Mouse (Mus musculus) neural tube, embryonic 12.5 days (tissue): ENCODE results near the gene Ndrg4. TPM values are rescaled to one million over a fixed set of nuclear protein-coding genes. Genes with fewer than 3 reads are reported as not detected.

Experiments
- ATAC-seq: fragments of 200-750 bp; cut with Nextera tagmentation; 2 replicates; pipeline ENCODE4 v1.8.0; 2017; ENCODE audit warnings: low read depth, mild to moderate bottlenecking, moderate TSS enrichment, moderate library complexity; ENCODE audit not compliant: low FRiP score
- H3K27ac ChIP-seq: fragments of 300-500 bp; sonication (generic); 2 replicates; pipeline ENCODE4 v1.5.1; 2016
- H3K27me3 ChIP-seq: fragments of 300-500 bp; sonication (generic); replicated peaks from 2 replicates; pipeline ENCODE4 v1.6.1; 2016; ENCODE audit warnings: mild to moderate bottlenecking
- H3K36me3 ChIP-seq: fragments of 300-500 bp; sonication (generic); 2 replicates; pipeline ENCODE4 v1.6.1; 2016; ENCODE audit warnings: mild to moderate bottlenecking
- H3K4me1 ChIP-seq: fragments of 300-500 bp; sonication (generic); 2 replicates; pipeline ENCODE4 v1.6.1; 2016
- H3K4me2 ChIP-seq: fragments of 300-500 bp; sonication (generic); replicated peaks from 2 replicates; pipeline ENCODE4 v1.6.1; 2016; ENCODE audit warnings: mild to moderate bottlenecking
- H3K4me3 ChIP-seq: fragments of 300-500 bp; sonication (generic); 2 replicates; pipeline ENCODE4 v1.5.1; 2016
- H3K9ac ChIP-seq: fragments of 300-500 bp; sonication (generic); 2 replicates; pipeline ENCODE4 v1.6.1; 2016; ENCODE audit warnings: mild to moderate bottlenecking
- H3K9me3 ChIP-seq: fragments of 300-500 bp; sonication (generic); 2 replicates; pipeline ENCODE4 v1.6.1; 2016; ENCODE audit warnings: mild to moderate bottlenecking
- WGBS: fragments of 180-500 bp; shearing (Covaris S2); methylation state at CpG from one replicate; pipeline ENCODE4 v1.1.7; 2016; 5-methylcytosine and 5-hydroxymethylcytosine counted together
- polyA plus RNA-seq: library from polyadenylated mRNA; unstranded; fragments of >200 nt; fragmentation: Nextera tagmentation; extraction: Ambion mirVana; gene quantifications from 2 replicates; pipeline ENCODE4 v1.2.1, GENCODE M21; 2016

Gene Ndrg4
- polyA plus RNA-seq, 1 experiment from 2014 or later, result 145 TPM

- Histone ChIP-seq H3K4me3 (no peak overlapping the region), H3K4me2 (no peak overlapping the region), H3K9me3 (no peaks in the 10 kb centered on the region), H3K4me1 (peaks cover 6% of the 10 kb centered on the region; the same call in 1 of the 2 replicates), H3K27me3 (no peaks in the 10 kb centered on the region), H3K9ac (no peak overlapping the region), H3K36me3 (peaks cover 47% of the 10 kb centered on the region), H3K27ac (no peak overlapping the region)
- no peak for ATAC-seq
- WGBS, result 71% methylated on average over 3 of the region's 3 CpGs
Measured at GRCm38 (mm10) chr8:95711029-95711428, 34.2 kb downstream of the Ndrg4 start.

GRCm38 (mm10) chr8:95712395-95712794, 35.6 kb downstream of the Ndrg4 start:
- Histone ChIP-seq H3K4me2 (no peak overlapping the region), H3K9ac (no peak overlapping the region), H3K9me3 (no peaks in the 10 kb centered on the region), H3K4me1 (peaks cover 18% of the 10 kb centered on the region), H3K36me3 (peaks cover 43% of the 10 kb centered on the region), H3K27me3 (no peaks in the 10 kb centered on the region), H3K27ac (no peak overlapping the region; the same call in 1 of the 2 replicates), H3K4me3 (no peak overlapping the region)
- ATAC-seq, result no peak
- 85% methylated on average over 9 of the region's 9 CpGs for WGBS

- ATAC-seq, result peak; percentile 13; the same call in 1 of the 2 replicates
- H3K9ac ChIP-seq, result no peak overlapping the region
- no peak overlapping the region for H3K27ac ChIP-seq
- no peaks in the 10 kb centered on the region for H3K9me3 ChIP-seq
- H3K4me3 ChIP-seq, result no peak overlapping the region
- H3K4me2 ChIP-seq, result no peak overlapping the region
- peaks cover 18% of the 10 kb centered on the region for H3K4me1 ChIP-seq
- WGBS, result 79% methylated on average over 19 of the region's 19 CpGs
- H3K36me3 ChIP-seq, result peaks cover 52% of the 10 kb centered on the region
- no peaks in the 10 kb centered on the region for H3K27me3 ChIP-seq
Measured at GRCm38 (mm10) chr8:95713100-95714010, 36.6 kb downstream of the Ndrg4 start.

- 95% methylated on average over 4 of the region's 4 CpGs for WGBS
- Histone ChIP-seq H3K9me3 (no peaks in the 10 kb centered on the region), H3K4me2 (no peak overlapping the region), H3K4me1 (peaks cover 18% of the 10 kb centered on the region), H3K9ac (no peak overlapping the region), H3K36me3 (peaks cover 53% of the 10 kb centered on the region), H3K27ac (no peak overlapping the region), H3K4me3 (no peak overlapping the region), H3K27me3 (no peaks in the 10 kb centered on the region)
- ATAC-seq, result no peak
Measured at GRCm38 (mm10) chr8:95714367-95714766, 37.6 kb downstream of the Ndrg4 start.

- Histone ChIP-seq H3K27ac (no peak overlapping the region), H3K36me3 (peaks cover 53% of the 10 kb centered on the region), H3K4me3 (peak overlapping the region; percentile 85), H3K9ac (peak overlapping the region; percentile 82), H3K4me1 (peaks cover 18% of the 10 kb centered on the region), H3K4me2 (peak overlapping the region; percentile 97), H3K27me3 (no peaks in the 10 kb centered on the region), H3K9me3 (no peaks in the 10 kb centered on the region)
- WGBS, result 86% methylated on average over 6 of the region's 6 CpGs
- ATAC-seq, result no peak
Measured at GRCm38 (mm10) chr8:95714837-95715413, 38.1 kb downstream of the Ndrg4 start.

- peaks cover 52% of the 10 kb centered on the region for H3K36me3 ChIP-seq
- no peaks in the 10 kb centered on the region for H3K27me3 ChIP-seq
- peak within 1 kb of the TSS; percentile 82 for H3K9ac ChIP-seq
- H3K4me3 ChIP-seq, result peak within 1 kb of the TSS; percentile 85
- peaks cover 18% of the 10 kb centered on the region for H3K4me1 ChIP-seq
- WGBS, result under 1% methylated on average over 79 of the region's 79 CpGs
- ATAC-seq, result peak; percentile 86
- 0 out of 2 replicates have a peak within 1 kb of the TSS, but pooled peaks have one; percentile 27 for H3K27ac ChIP-seq
- H3K9me3 ChIP-seq, result no peaks in the 10 kb centered on the region
- H3K4me2 ChIP-seq, result peak within 1 kb of the TSS; percentile 97
Measured at GRCm38 (mm10) chr8:95715676-95716531, 39.1 kb downstream of the Ndrg4 start, which contains the start of gene Setd6. TSS of gene Setd6 (plus strand) at chr8:95715881.

- Histone ChIP-seq H3K36me3 (peaks cover 55% of the 10 kb centered on the region), H3K4me2 (peak overlapping the region; percentile 97), H3K27me3 (no peaks in the 10 kb centered on the region), H3K4me3 (peak overlapping the region; percentile 85), H3K27ac (no peak overlapping the region), H3K4me1 (peaks cover 18% of the 10 kb centered on the region), H3K9ac (peak overlapping the region; percentile 82), H3K9me3 (no peaks in the 10 kb centered on the region)
- peak; percentile 1; the same call in 1 of the 2 replicates for ATAC-seq
- 17% methylated on average over 21 of the region's 21 CpGs for WGBS
Measured at GRCm38 (mm10) chr8:95716546-95717335, 40.0 kb downstream of the Ndrg4 start.

GRCm38 (mm10) chr8:95727625-95728024, 50.8 kb downstream of the Ndrg4 start:
- Histone ChIP-seq H3K4me1 (no peaks in the 10 kb centered on the region), H3K4me3 (no peak overlapping the region), H3K9ac (no peak overlapping the region), H3K4me2 (no peak overlapping the region), H3K9me3 (no peaks in the 10 kb centered on the region), H3K27ac (no peak overlapping the region), H3K27me3 (no peaks in the 10 kb centered on the region), H3K36me3 (peaks cover 84% of the 10 kb centered on the region)
- 93% methylated on average over 4 of the region's 4 CpGs for WGBS
- ATAC-seq, result no peak

GRCm38 (mm10) chr8:95738596-95738995, 61.8 kb downstream of the Ndrg4 start:
- Histone ChIP-seq H3K27ac (no peak overlapping the region), H3K27me3 (no peaks in the 10 kb centered on the region), H3K36me3 (peaks cover 89% of the 10 kb centered on the region), H3K9ac (no peak overlapping the region), H3K4me2 (no peak overlapping the region), H3K4me1 (no peaks in the 10 kb centered on the region), H3K9me3 (no peaks in the 10 kb centered on the region), H3K4me3 (no peak overlapping the region)
- 85% methylated on average over 7 of the region's 7 CpGs for WGBS
- ATAC-seq, result no peak

GRCm38 (mm10) chr8:95741732-95742131, 65.0 kb downstream of the Ndrg4 start:
- Histone ChIP-seq H3K9me3 (no peaks in the 10 kb centered on the region), H3K4me1 (no peaks in the 10 kb centered on the region), H3K36me3 (peaks cover 91% of the 10 kb centered on the region), H3K27me3 (no peaks in the 10 kb centered on the region), H3K9ac (no peak overlapping the region), H3K4me2 (no peak overlapping the region), H3K27ac (no peak overlapping the region), H3K4me3 (no peak overlapping the region)
- 95% methylated on average over 7 of the region's 7 CpGs for WGBS
- ATAC-seq, result no peak

- H3K27me3 ChIP-seq, result no peaks in the 10 kb centered on the region
- H3K4me3 ChIP-seq, result no peak overlapping the region
- WGBS, result 91% methylated on average over 4 of the region's 4 CpGs
- no peak overlapping the region for H3K9ac ChIP-seq
- peaks cover 89% of the 10 kb centered on the region for H3K36me3 ChIP-seq
- no peaks in the 10 kb centered on the region for H3K4me1 ChIP-seq
- H3K9me3 ChIP-seq, result no peaks in the 10 kb centered on the region
- H3K27ac ChIP-seq, result no peak overlapping the region
- ATAC-seq, result no peak
- H3K4me2 ChIP-seq, result no peak overlapping the region
Measured at GRCm38 (mm10) chr8:95748028-95748427, 71.2 kb downstream of the Ndrg4 start.
